In the genomic region with DNA sequence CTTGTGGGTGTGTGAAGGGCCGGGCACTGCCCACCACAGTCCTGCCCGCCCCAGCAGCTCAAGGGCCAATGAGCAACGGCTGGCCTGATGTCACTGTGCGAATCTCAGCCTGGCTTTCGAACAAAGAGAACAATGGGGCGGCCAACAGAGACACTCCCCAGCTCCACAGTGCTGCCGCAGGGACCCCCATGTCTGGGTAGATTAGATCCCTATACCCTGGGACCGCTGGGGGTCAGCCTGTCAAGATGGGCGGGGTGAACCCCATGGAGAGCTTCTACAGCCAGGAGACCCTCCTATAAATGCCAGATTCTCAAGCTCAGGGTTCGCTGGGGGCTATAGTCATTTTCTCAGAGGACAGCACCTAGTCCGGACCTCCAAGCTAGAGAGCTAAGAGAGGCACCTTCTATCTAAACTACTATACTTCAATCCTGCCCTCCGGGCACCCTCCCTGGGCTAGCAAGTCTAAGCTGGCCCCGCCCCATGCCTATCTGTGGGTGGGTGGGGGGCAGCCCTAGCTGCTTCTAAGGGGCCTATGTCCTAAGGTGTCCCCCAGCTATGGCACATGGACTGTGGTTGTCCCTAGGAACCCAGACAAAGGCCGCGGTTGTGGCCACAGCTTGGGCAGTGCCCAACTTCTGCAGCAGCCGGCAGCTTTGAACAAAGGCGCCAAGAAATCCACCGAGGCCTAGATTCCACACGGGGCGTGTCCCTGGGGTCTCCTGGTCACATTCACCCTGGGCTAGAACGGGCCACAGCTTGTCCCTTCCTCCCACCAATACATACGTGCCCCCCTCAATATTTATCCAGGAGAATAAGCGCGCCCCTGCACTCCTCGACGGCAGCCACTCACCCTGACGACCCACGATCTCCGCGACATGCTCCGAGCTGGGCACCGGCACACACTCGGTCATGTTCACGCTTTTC, we compare ENCODE assay signal across 8 mouse cellular contexts. TPM values are rescaled to one million over a fixed set of nuclear protein-coding genes. Genes with fewer than 3 reads are reported as not detected.
DNase-seq lines count a peak whose midpoint lies in the region; ATAC-seq and TF ChIP-seq lines count a peak whose summit lies in the region.

No protein-coding gene starts in this region.

- peaks cover 17% of the 10 kb centered on the region for H3K36me3 ChIP-seq in ES-E14 (ENCODE audit: control insufficient read depth, insufficient read depth, low read length, poor library complexity, severe bottlenecking)
- H3K36me3 ChIP-seq in forebrain, embryonic 10.5 days (replicated peaks) = peaks cover 62% of the 10 kb centered on the region
- peaks cover 56% of the 10 kb centered on the region for H3K36me3 ChIP-seq in midbrain, embryonic 14.5 days (ENCODE audit: control insufficient read depth, insufficient read depth, low read length)

- H3K4me1 ChIP-seq in ES-E14 (ENCODE audit: control insufficient read depth in 2 of 2, insufficient read depth in 2 of 2, low read length in 2 of 2, poor library complexity in 1 of 2) = peaks cover 5 to 37% of the 10 kb centered on the region in 2 experiments; a peak in 2 of 4 replicates
- peaks cover 53% of the 10 kb centered on the region for H3K4me1 ChIP-seq in forebrain, embryonic 10.5 days
- H3K4me1 ChIP-seq in midbrain, embryonic 14.5 days (ENCODE audit: control insufficient read depth, insufficient read depth, low read length) = peaks cover 31% of the 10 kb centered on the region

- no peaks in the 10 kb centered on the region for H3K9me3 ChIP-seq in ES-E14 (ENCODE audit: control insufficient read depth, insufficient read depth, low read depth, low read length)
- no peaks in the 10 kb centered on the region for H3K9me3 ChIP-seq in forebrain, embryonic 10.5 days
- no peaks in the 10 kb centered on the region for H3K9me3 ChIP-seq in midbrain, embryonic 14.5 days (ENCODE audit: control insufficient read depth, low read length)

- H3K4me3 ChIP-seq in ES-E14 (ENCODE audit: insufficient read depth in 1 of 2, low read depth in 1 of 2, low read length in 2 of 2, poor library complexity in 1 of 2, severe bottlenecking in 1 of 2) = peak overlapping the region; percentile 79 to 83
- peak overlapping the region; percentile 95 for H3K4me3 ChIP-seq in forebrain, embryonic 10.5 days
- H3K4me3 ChIP-seq in midbrain, embryonic 14.5 days (replicated peaks; ENCODE audit: low read depth, low read length) = peak overlapping the region; percentile 82

- peak; percentile 47 for DNase-seq in gastrocnemius, postnatal 10 days
- no peak for DNase-seq in gastrocnemius, postnatal 25 days
- DNase-seq in ES-E14 (ENCODE audit: low read depth, low spot score) = no peak
- peak; percentile 80 for DNase-seq in forebrain, embryonic 10.5 days (ENCODE audit: extremely low spot score, low spot score)
- peak; percentile 71 to 79 for DNase-seq in kidney, postnatal 4 days
- DNase-seq in midbrain, embryonic 14.5 days = peak; percentile 88
- DNase-seq in urinary bladder, postnatal 10 days (ENCODE audit: low spot score) = no peak
- no peak for DNase-seq in gastrocnemius, adult 18-20 months (ENCODE audit: low spot score)

- peak; percentile 59 for ATAC-seq in midbrain, embryonic 14.5 days (ENCODE audit: low FRiP score, low TSS enrichment)

- in situ Hi-C loops in ES-E14 (cut with MboI; ENCODE audit: low sequenced_read_pairs in 2 of 2, unreplicated experiment in 2 of 2) = no loop called here

- peak overlapping the region; percentile 72 for H3K9ac ChIP-seq in ES-E14 (ENCODE audit: insufficient read depth, low read depth, low read length, poor library complexity, severe bottlenecking)
- H3K9ac ChIP-seq in midbrain, embryonic 14.5 days (replicated peaks; ENCODE audit: low read length) = peak overlapping the region; percentile 99

- WGBS in forebrain, embryonic 10.5 days = under 1% methylated on average over 34 of the region's 34 CpGs
- WGBS in midbrain, embryonic 14.5 days = 1% methylated on average over 34 of the region's 34 CpGs

- no peaks in the 10 kb centered on the region for H3K27me3 ChIP-seq in forebrain, embryonic 10.5 days (ENCODE audit: poor library complexity, severe bottlenecking)
- H3K27me3 ChIP-seq in midbrain, embryonic 14.5 days (ENCODE audit: control insufficient read depth, insufficient read depth, low read length) = no peaks in the 10 kb centered on the region

- H3K27ac ChIP-seq in ES-E14 (ENCODE audit: insufficient read depth, low read depth, low read length, poor library complexity, severe bottlenecking) = no peak overlapping the region
- peak overlapping the region; percentile 95 for H3K27ac ChIP-seq in forebrain, embryonic 10.5 days
- peak overlapping the region; percentile 99 for H3K27ac ChIP-seq in midbrain, embryonic 14.5 days (replicated peaks; ENCODE audit: low read depth, low read length)

- peak overlapping the region; percentile 98 for H3K4me2 ChIP-seq in midbrain, embryonic 14.5 days (ENCODE audit: low read length)

TF ChIP-seq in ES-E14, 5 proteins besides CTCF, POLR2A, EP300 and RAD21:
- TF ChIP-seq CHD2 (IDR thresholded peaks at IDR 0.05; ENCODE audit: low read depth, low read length) (no peak), HCFC1 (IDR thresholded peaks at IDR 0.05; ENCODE audit: borderline replicate concordance, insufficient read depth, low read length) (no peak), ZNF384 (IDR thresholded peaks at IDR 0.05; ENCODE audit: low read depth, low read length) (no peak), MAFK (IDR thresholded peaks at IDR 0.05; ENCODE audit: insufficient read depth, low read depth, low read length) (no peak), ZC3H11A (IDR thresholded peaks at IDR 0.05; ENCODE audit: borderline replicate concordance, low read depth, low read length) (no peak)

RNA-seq across cellular contexts. Expression of a gene that starts 1.4 kb away (rescaled TPM):
- total RNA-seq in gastrocnemius, postnatal 10 days (2021) = 10 to 100 TPM in 1 of 2 experiments, 1 to 10 TPM in 1; 8.9 to 12.2 TPM
- 1 to 10 TPM; 3.9 to 4.3 TPM for total RNA-seq in gastrocnemius, postnatal 25 days (2021)
- 27.1 and 28.9 TPM in 2 replicates for total RNA-seq in ES-E14 (2012; rRNA removed)
- 6.8 and 7.0 TPM in 2 replicates for polyA plus RNA-seq in forebrain, embryonic 10.5 days (2016; fragmentation: Nextera tagmentation; extraction: Ambion mirVana)
- polyA plus RNA-seq in midbrain, embryonic 14.5 days (2014; fragmentation: Nextera tagmentation; extraction: Ambion mirVana) = 17.3 and 28.2 TPM in 2 replicates
- 1 to 10 TPM; 4.0 to 4.6 TPM for total RNA-seq in gastrocnemius, adult 18-20 months (2021)

RNA-seq across cellular contexts. Expression of a gene that starts 13.3 kb away (rescaled TPM):
- total RNA-seq in gastrocnemius, postnatal 10 days (2021) = 100 to 1,000 TPM; 107 to 120 TPM
- 10 to 100 TPM; 78.7 to 93.6 TPM for total RNA-seq in gastrocnemius, postnatal 25 days (2021)
- total RNA-seq in ES-E14 (2012; rRNA removed) = 131 and 134 TPM in 2 replicates
- polyA plus RNA-seq in forebrain, embryonic 10.5 days (2016; fragmentation: Nextera tagmentation; extraction: Ambion mirVana) = 343 and 346 TPM in 2 replicates
- 166 and 208 TPM in 2 replicates for polyA plus RNA-seq in midbrain, embryonic 14.5 days (2014; fragmentation: Nextera tagmentation; extraction: Ambion mirVana)
- total RNA-seq in gastrocnemius, adult 18-20 months (2021) = 100 to 1,000 TPM; 108 to 127 TPM

RNA-seq across cellular contexts. Expression of a gene that starts 20.6 kb away (rescaled TPM):
- total RNA-seq in gastrocnemius, postnatal 10 days (2021) = 100 to 1,000 TPM; 725 to 806 TPM
- total RNA-seq in gastrocnemius, postnatal 25 days (2021) = 100 to 1,000 TPM; 913 to 952 TPM
- 995 and 1,362 TPM in 2 replicates for total RNA-seq in ES-E14 (2012; rRNA removed)
- polyA plus RNA-seq in forebrain, embryonic 10.5 days (2016; fragmentation: Nextera tagmentation; extraction: Ambion mirVana) = 625 and 631 TPM in 2 replicates
- polyA plus RNA-seq in midbrain, embryonic 14.5 days (2014; fragmentation: Nextera tagmentation; extraction: Ambion mirVana) = 532 and 742 TPM in 2 replicates
- total RNA-seq in gastrocnemius, adult 18-20 months (2021) = 100 to 1,000 TPM; 831 to 847 TPM

RNA-seq across cellular contexts. Expression of a gene that starts 29.8 kb away (rescaled TPM):
- total RNA-seq in gastrocnemius, postnatal 10 days (2021) = not detected
- total RNA-seq in gastrocnemius, postnatal 25 days (2021) = under 1 TPM; 0.13 TPM
- 6.0 and 17.4 TPM in 2 replicates for total RNA-seq in ES-E14 (2012; rRNA removed)
- polyA plus RNA-seq in forebrain, embryonic 10.5 days (2016; fragmentation: Nextera tagmentation; extraction: Ambion mirVana) = 0.43 and 0.71 TPM in 2 replicates
- 2.9 and 3.2 TPM in 2 replicates for polyA plus RNA-seq in midbrain, embryonic 14.5 days (2014; fragmentation: Nextera tagmentation; extraction: Ambion mirVana)
- total RNA-seq in gastrocnemius, adult 18-20 months (2021) = under 1 TPM; 0.09 to 0.11 TPM

RNA-seq across cellular contexts. Expression of a gene that starts 37.9 kb away (rescaled TPM):
- total RNA-seq in gastrocnemius, postnatal 10 days (2021) = 10 to 100 TPM; 15.2 to 20.4 TPM
- 10 to 100 TPM; 38.8 to 70.8 TPM for total RNA-seq in gastrocnemius, postnatal 25 days (2021)
- 2.1 and 2.4 TPM in 2 replicates for total RNA-seq in ES-E14 (2012; rRNA removed)
- polyA plus RNA-seq in forebrain, embryonic 10.5 days (2016; fragmentation: Nextera tagmentation; extraction: Ambion mirVana) = 0.27 and 0.54 TPM in 2 replicates
- polyA plus RNA-seq in midbrain, embryonic 14.5 days (2014; fragmentation: Nextera tagmentation; extraction: Ambion mirVana) = 0.26 TPM in 1 of 2 replicates, not detected in the other
- total RNA-seq in gastrocnemius, adult 18-20 months (2021) = 10 to 100 TPM; 32.5 to 37.0 TPM

Comparison
In these comparisons a context has a peak if more than half of its experiments do, and no peak if none do; other contexts are left out.
1. DNase-seq: peak in gastrocnemius, postnatal 10 days (single experiment), forebrain, embryonic 10.5 days (single experiment), kidney, postnatal 4 days (2 of 2) and midbrain, embryonic 14.5 days (single experiment); none in gastrocnemius, postnatal 25 days (single experiment), ES-E14 (single experiment), urinary bladder, postnatal 10 days (single experiment) and gastrocnemius, adult 18-20 months (single experiment).
2. Peak in every context shown above with its lines, with median percentiles within 50 percentile points of each other: H3K4me3 ChIP-seq.